Mouse (Mus musculus): ENCODE measurements around the gene Hist2h3b. TPM values are rescaled to one million over a fixed set of nuclear protein-coding genes. Genes with fewer than 3 reads are reported as not detected.

The Hist2h3b gene
- polyA plus RNA-seq, 1 experiment from 2014 or later = 30.8 TPM

DNA sequence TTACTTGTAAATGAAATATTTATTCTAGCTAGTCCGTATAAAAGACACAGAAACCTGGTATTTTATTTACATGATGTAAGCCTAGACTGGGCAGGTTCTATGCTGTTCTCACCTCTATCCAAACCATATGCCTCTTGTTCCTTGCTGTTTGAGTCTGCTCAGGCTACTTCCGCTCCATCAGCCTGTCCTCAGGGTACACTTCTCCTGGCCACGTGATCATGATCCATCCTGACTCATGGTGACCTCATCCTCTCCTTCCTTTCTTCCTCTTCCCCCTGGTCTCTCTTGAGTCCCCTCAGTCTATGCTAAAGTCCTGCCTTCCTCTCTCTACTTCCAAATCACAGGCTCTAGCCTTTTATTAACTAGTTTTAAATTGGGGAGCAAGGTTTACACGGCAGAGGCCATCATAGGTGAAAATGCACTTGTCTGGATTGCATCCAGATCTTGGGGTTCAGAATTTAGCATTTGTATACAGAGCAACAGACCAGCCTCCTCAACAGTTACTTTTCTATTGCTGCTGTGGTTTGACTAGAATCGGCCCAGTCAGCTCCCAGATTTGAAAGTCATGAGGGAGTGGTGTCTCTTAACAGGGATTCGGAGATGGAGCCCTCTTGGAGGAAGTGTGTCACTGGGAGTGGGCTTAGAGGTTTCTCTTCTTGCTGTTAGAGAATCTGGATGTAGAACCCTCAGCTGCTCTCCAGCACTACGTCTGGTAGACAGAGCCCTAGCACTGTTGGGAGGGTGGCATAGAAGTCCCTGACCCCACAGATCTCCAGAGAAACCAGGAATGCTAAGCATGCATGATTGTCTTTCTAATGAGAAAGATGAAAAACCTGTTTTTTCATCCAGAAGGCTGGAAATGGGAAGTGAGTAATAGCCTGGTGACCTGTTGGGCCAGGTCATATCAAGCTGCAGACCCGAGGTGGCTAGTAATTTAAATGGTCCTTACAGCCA, 41.5 kb upstream of the Hist2h3b start:
- H3K27ac ChIP-seq (ENCODE audit: low read length) = no peak overlapping the region
- no peaks in the 10 kb centered on the region for H3K36me3 ChIP-seq (ENCODE audit: control insufficient read depth, insufficient read depth, low read length)
- H3K4me1 ChIP-seq (ENCODE audit: control insufficient read depth, insufficient read depth, low read length) = peaks cover 9% of the 10 kb centered on the region; the same call in 1 of the 2 replicates
- no peak overlapping the region for H3K4me2 ChIP-seq (ENCODE audit: low read depth, low read length)
- 50% methylated on average over 8 of the region's 8 CpGs for WGBS
- no peaks in the 10 kb centered on the region for H3K27me3 ChIP-seq (replicated peaks; ENCODE audit: control insufficient read depth, insufficient read depth, low read length)
- no peaks in the 10 kb centered on the region for H3K9me3 ChIP-seq (ENCODE audit: control insufficient read depth, low read length)
- no peak for ATAC-seq
- no peak overlapping the region for H3K4me3 ChIP-seq (ENCODE audit: low read length)
- no peak overlapping the region; the same call in 1 of the 2 replicates for H3K9ac ChIP-seq (ENCODE audit: low read depth, low read length)

DNA sequence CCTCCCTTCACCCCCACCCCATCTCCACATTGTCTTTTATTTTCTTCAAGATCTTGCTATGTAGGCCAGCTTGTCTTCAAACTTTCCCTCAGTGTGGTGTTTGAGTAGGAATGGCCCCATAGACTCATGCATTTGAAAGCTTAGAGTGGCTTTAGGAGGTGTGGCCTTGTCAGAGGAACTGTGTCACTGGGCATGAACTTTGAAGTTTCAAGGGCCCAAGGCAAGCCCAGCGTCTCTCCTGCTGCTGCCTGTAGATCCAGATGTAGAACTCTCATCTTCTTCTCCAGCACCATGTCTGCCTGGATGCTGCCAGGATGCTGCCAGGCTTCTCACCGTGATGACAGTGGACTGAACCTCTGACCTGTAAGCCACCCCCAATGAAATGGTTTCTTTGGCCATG, 39.6 kb upstream of the Hist2h3b start:
- no peak overlapping the region for H3K27ac ChIP-seq (ENCODE audit: low read length)
- ATAC-seq = peak; percentile 19; the same call in 1 of the 2 replicates
- no peaks in the 10 kb centered on the region for H3K36me3 ChIP-seq (ENCODE audit: control insufficient read depth, insufficient read depth, low read length)
- H3K9me3 ChIP-seq (ENCODE audit: control insufficient read depth, low read length) = no peaks in the 10 kb centered on the region
- no peak overlapping the region for H3K4me2 ChIP-seq (ENCODE audit: low read depth, low read length)
- 66% methylated on average over 2 of the region's 2 CpGs for WGBS
- no peak overlapping the region for H3K9ac ChIP-seq (ENCODE audit: low read depth, low read length)
- no peaks in the 10 kb centered on the region for H3K27me3 ChIP-seq (replicated peaks; ENCODE audit: control insufficient read depth, insufficient read depth, low read length)
- no peaks in the 10 kb centered on the region for H3K4me1 ChIP-seq (ENCODE audit: control insufficient read depth, insufficient read depth, low read length)
- no peak overlapping the region for H3K4me3 ChIP-seq (ENCODE audit: low read length)

DNA sequence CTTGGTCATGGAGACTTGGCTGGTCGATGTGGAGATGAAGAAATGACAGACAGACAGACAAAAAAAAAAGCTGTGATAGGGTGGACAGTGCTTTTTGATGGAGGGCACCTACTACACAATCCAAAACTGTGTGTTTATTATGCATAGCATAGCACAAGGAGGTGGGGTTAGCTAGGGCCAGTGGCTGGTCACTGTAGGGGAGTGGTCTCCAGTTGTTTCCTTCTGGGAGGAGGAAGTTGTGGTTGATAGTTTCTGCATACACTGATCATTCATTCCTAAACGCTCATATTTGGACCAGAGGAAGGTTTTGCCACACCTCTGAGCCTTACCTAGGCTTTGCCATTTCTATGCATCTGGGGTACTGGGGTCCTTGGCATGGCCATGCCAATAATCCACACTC, 38.0 kb upstream of the Hist2h3b start:
- Histone ChIP-seq H3K27me3 (replicated peaks; ENCODE audit: control insufficient read depth, insufficient read depth, low read length) (no peaks in the 10 kb centered on the region), H3K9ac (ENCODE audit: low read depth, low read length) (no peak overlapping the region), H3K27ac (ENCODE audit: low read length) (no peak overlapping the region), H3K36me3 (ENCODE audit: control insufficient read depth, insufficient read depth, low read length) (no peaks in the 10 kb centered on the region), H3K9me3 (ENCODE audit: control insufficient read depth, low read length) (no peaks in the 10 kb centered on the region), H3K4me2 (ENCODE audit: low read depth, low read length) (no peak overlapping the region), H3K4me1 (ENCODE audit: control insufficient read depth, insufficient read depth, low read length) (no peaks in the 10 kb centered on the region), H3K4me3 (ENCODE audit: low read length) (no peak overlapping the region)
- WGBS = 72% methylated on average over 2 of the region's 2 CpGs
- ATAC-seq = no peak

GRCm38 (mm10) chr3:96230910-96231757, 37.3 kb upstream of the Hist2h3b start:
- Histone ChIP-seq H3K9me3 (ENCODE audit: control insufficient read depth, low read length) (no peaks in the 10 kb centered on the region), H3K36me3 (ENCODE audit: control insufficient read depth, insufficient read depth, low read length) (no peaks in the 10 kb centered on the region), H3K9ac (ENCODE audit: low read depth, low read length) (no peak overlapping the region), H3K4me3 (ENCODE audit: low read length) (no peak overlapping the region), H3K27me3 (replicated peaks; ENCODE audit: control insufficient read depth, insufficient read depth, low read length) (no peaks in the 10 kb centered on the region), H3K4me2 (ENCODE audit: low read depth, low read length) (no peak overlapping the region), H3K4me1 (ENCODE audit: control insufficient read depth, insufficient read depth, low read length) (no peaks in the 10 kb centered on the region), H3K27ac (ENCODE audit: low read length) (no peak overlapping the region)
- WGBS = 79% methylated on average over 4 of the region's 4 CpGs
- no peak for ATAC-seq

DNA sequence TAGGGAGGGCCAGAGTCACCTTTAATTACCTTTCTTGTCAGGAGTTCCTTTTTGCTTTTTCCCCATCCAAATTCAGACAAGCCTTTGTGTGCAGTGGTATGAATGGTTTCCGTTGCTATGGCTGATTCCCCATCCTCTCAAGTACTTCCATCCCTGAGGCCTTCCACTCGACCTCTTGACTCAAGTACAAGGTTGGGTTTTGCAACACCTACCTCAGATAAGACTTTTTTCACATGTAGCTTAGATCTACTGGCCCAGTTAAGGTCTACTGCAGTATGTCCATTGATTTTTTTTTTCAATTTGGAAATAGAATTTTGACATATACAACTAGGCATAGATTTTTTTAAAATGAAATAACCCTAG, 36.7 kb upstream of the Hist2h3b start:
- H3K4me3 ChIP-seq (ENCODE audit: low read length) = no peak overlapping the region
- no peak overlapping the region for H3K27ac ChIP-seq (ENCODE audit: low read length)
- no peak overlapping the region for H3K9ac ChIP-seq (ENCODE audit: low read depth, low read length)
- ATAC-seq = no peak
- no peaks in the 10 kb centered on the region for H3K36me3 ChIP-seq (ENCODE audit: control insufficient read depth, insufficient read depth, low read length)
- 64% methylated on average over 2 of the region's 2 CpGs for WGBS
- peaks cover under 1% of the 10 kb centered on the region; the same call in 1 of the 2 replicates for H3K4me1 ChIP-seq (ENCODE audit: control insufficient read depth, insufficient read depth, low read length)
- H3K4me2 ChIP-seq (ENCODE audit: low read depth, low read length) = no peak overlapping the region
- H3K27me3 ChIP-seq (replicated peaks; ENCODE audit: control insufficient read depth, insufficient read depth, low read length) = no peaks in the 10 kb centered on the region
- H3K9me3 ChIP-seq (ENCODE audit: control insufficient read depth, low read length) = no peaks in the 10 kb centered on the region

DNA sequence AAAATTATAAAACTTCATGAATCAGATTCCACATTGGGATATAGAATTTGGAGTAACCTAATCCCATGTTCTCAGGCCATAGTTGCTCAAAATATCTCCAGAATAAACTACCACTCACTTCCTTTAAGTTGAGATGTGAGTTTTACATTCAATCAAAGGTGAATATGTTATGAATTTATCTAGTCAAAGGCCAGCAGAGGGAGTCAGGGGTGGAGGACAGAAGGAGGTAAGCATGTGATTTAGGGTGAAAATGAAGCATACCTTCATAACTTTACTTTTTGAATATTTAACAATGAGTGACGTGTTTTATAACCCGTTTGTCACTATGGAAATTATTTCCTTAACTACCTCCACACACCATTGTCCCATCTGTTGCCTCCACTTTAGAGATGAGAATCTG, 33.5 kb upstream of the Hist2h3b start:
- Histone ChIP-seq H3K36me3 (ENCODE audit: control insufficient read depth, insufficient read depth, low read length) (no peaks in the 10 kb centered on the region), H3K4me3 (ENCODE audit: low read length) (no peak overlapping the region), H3K4me2 (ENCODE audit: low read depth, low read length) (no peak overlapping the region), H3K27me3 (replicated peaks; ENCODE audit: control insufficient read depth, insufficient read depth, low read length) (no peaks in the 10 kb centered on the region), H3K27ac (ENCODE audit: low read length) (no peak overlapping the region), H3K9me3 (ENCODE audit: control insufficient read depth, low read length) (no peaks in the 10 kb centered on the region), H3K9ac (ENCODE audit: low read depth, low read length) (no peak overlapping the region), H3K4me1 (ENCODE audit: control insufficient read depth, insufficient read depth, low read length) (peaks cover 10% of the 10 kb centered on the region)
- ATAC-seq = no peak
- WGBS = 90% methylated on average over 2 of the region's 2 CpGs

DNA sequence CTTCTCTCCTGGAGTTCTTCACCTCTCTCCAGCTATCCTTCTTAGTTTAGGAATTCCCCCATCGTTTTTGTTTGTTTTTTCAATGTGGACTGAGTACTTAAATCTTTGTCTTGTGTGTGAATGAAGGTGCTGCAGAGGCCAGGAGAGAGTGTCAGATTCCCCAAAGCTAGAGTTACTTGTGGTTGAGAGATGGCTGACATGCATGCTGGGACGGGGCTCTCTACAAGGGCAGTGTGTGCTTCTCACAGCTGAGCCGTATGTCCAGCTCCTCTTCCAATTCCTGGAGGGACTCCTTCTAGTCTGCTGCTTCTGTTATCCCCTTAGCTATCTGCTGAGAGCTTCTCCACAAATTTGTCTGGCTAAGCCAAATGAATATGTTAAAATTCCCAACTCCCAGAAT, 32.6 kb upstream of the Hist2h3b start:
- Histone ChIP-seq H3K9me3 (ENCODE audit: control insufficient read depth, low read length) (no peaks in the 10 kb centered on the region), H3K9ac (ENCODE audit: low read depth, low read length) (no peak overlapping the region), H3K36me3 (ENCODE audit: control insufficient read depth, insufficient read depth, low read length) (no peaks in the 10 kb centered on the region), H3K4me3 (ENCODE audit: low read length) (no peak overlapping the region), H3K27ac (ENCODE audit: low read length) (no peak overlapping the region), H3K27me3 (replicated peaks; ENCODE audit: control insufficient read depth, insufficient read depth, low read length) (no peaks in the 10 kb centered on the region), H3K4me1 (ENCODE audit: control insufficient read depth, insufficient read depth, low read length) (peaks cover 11% of the 10 kb centered on the region), H3K4me2 (ENCODE audit: low read depth, low read length) (no peak overlapping the region)
- 46% methylated on average over 3 of the region's 3 CpGs for WGBS
- ATAC-seq = no peak

DNA sequence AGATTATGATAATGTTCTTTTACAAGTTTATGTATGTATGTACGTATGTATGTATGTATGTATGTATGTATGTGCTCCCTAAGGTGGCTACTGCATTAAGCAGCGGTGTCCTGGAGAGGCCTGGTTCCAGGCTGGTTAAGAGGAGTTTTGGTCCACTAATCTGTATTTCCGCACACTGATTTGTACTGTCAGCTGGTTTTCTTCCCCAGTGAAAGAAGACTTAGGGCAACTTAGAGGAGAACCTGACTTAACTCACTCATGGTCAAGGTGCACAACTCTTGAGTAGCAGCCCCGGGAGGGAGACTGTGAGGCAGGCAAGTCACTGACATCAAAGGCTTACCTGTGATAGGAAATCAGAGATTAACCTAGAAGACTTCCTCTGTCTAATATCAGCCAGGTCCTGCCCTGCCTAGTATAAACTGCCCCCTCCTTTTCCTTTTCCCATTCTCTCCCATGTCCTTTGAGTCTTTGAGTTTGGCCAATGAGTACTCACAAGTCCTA, 31.6 kb upstream of the Hist2h3b start:
- Histone ChIP-seq H3K9ac (ENCODE audit: low read depth, low read length) (peak overlapping the region; percentile 65), H3K9me3 (ENCODE audit: control insufficient read depth, low read length) (no peaks in the 10 kb centered on the region), H3K27me3 (replicated peaks; ENCODE audit: control insufficient read depth, insufficient read depth, low read length) (no peaks in the 10 kb centered on the region), H3K36me3 (ENCODE audit: control insufficient read depth, insufficient read depth, low read length) (no peaks in the 10 kb centered on the region), H3K27ac (ENCODE audit: low read length) (peak overlapping the region; percentile 72), H3K4me3 (ENCODE audit: low read length) (peak overlapping the region; percentile 55), H3K4me1 (ENCODE audit: control insufficient read depth, insufficient read depth, low read length) (peaks cover 12% of the 10 kb centered on the region), H3K4me2 (ENCODE audit: low read depth, low read length) (peak overlapping the region; percentile 71)
- WGBS = 74% methylated on average over 4 of the region's 4 CpGs
- no peak for ATAC-seq

DNA sequence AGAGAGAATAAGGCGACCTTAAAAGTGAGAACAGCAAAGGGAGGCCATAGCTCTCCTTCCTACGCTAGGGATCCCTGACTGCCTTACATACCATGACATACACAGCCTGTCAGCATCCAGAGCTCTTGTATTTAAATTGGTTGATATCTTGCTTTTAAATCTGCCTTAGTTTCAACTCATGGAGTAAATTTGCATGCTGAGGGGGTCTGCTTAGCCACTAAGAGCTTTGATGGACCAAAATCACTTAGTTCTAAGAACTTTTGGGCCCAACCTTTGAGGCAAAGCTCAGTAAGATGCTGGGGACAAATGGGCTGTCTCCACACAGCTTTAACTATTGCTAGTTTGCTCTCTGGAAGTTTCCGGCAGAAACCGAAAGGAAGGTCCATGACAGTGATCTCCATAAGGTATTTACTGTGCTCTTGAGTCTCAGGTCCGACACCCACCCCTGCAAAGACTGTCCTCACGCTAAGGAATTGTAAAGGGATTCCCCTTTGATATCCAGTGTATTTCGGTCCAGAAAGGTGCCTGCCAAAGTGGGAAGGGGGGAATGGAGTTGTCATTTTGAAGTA, 31.0 kb upstream of the Hist2h3b start:
- H3K9me3 ChIP-seq (ENCODE audit: control insufficient read depth, low read length) = no peaks in the 10 kb centered on the region
- peak overlapping the region; percentile 65 for H3K9ac ChIP-seq (ENCODE audit: low read depth, low read length)
- no peak for ATAC-seq
- H3K4me1 ChIP-seq (ENCODE audit: control insufficient read depth, insufficient read depth, low read length) = peaks cover 12% of the 10 kb centered on the region
- H3K36me3 ChIP-seq (ENCODE audit: control insufficient read depth, insufficient read depth, low read length) = no peaks in the 10 kb centered on the region
- 14% methylated on average over 7 of the region's 7 CpGs for WGBS
- H3K27me3 ChIP-seq (replicated peaks; ENCODE audit: control insufficient read depth, insufficient read depth, low read length) = no peaks in the 10 kb centered on the region
- H3K27ac ChIP-seq (ENCODE audit: low read length) = peak overlapping the region; percentile 72
- H3K4me2 ChIP-seq (ENCODE audit: low read depth, low read length) = peak overlapping the region; percentile 71
- H3K4me3 ChIP-seq (ENCODE audit: low read length) = peak overlapping the region; percentile 55

All from intestine, embryonic 16.5 days (tissue).